Mouse (Mus musculus) kidney, adult 2 months (tissue): ENCODE measurements around the gene Erich3. TPM values are rescaled to one million over a fixed set of nuclear protein-coding genes. Genes with fewer than 3 reads are reported as not detected.

Experiments used
- DNase-seq: peaks from one replicate; pipeline ENCODE4 v3.0.0; 2021
- H3K27ac ChIP-seq: fragments of 200-500 bp; 2 replicates; pipeline ENCODE4 v1.5.1; 2012; ENCODE audit warnings: low read depth, low read length, control low read depth, inconsistent platforms; ENCODE audit not compliant: insufficient read depth
- H3K27me3 ChIP-seq: fragments of 200-500 bp; replicated peaks from 2 replicates; pipeline ENCODE4 v1.6.1; 2012; ENCODE audit warnings: mild to moderate bottlenecking, moderate library complexity, low read length, inconsistent platforms; ENCODE audit not compliant: control insufficient read depth, insufficient read depth
- H3K36me3 ChIP-seq: fragments of 200-500 bp; 2 replicates; pipeline ENCODE4 v1.6.1; 2012; ENCODE audit warnings: mild to moderate bottlenecking, moderate library complexity, low read length, inconsistent platforms; ENCODE audit not compliant: control insufficient read depth, insufficient read depth
- H3K4me1 ChIP-seq: fragments of 200-500 bp; 2 replicates; pipeline ENCODE4 v1.6.1; 2011; ENCODE audit warnings: low read length; ENCODE audit not compliant: control insufficient read depth, insufficient read depth
- H3K4me3 ChIP-seq: fragments of 200-500 bp; 2 replicates; pipeline ENCODE4 v1.5.1; 2011; ENCODE audit warnings: mild to moderate bottlenecking, low read depth, low read length, control low read depth; ENCODE audit not compliant: insufficient read depth
- CTCF ChIP-seq: fragments of 200-500 bp; conservative IDR thresholded peaks from 2 replicates; pipeline ENCODE4 v1.5.1; 2011; ENCODE audit warnings: low read depth, mild to moderate bottlenecking, control low read depth, low read length, moderate library complexity, mixed read lengths; ENCODE audit not compliant: insufficient read depth, insufficient read length
- POLR2A ChIP-seq: fragments of 200-500 bp; IDR thresholded peaks from one replicate; pipeline ENCODE4 v1.6.1; 2011; ENCODE audit warnings: low read depth, low read length, control low read depth
- WGBS: fragments of 180-500 bp; shearing (Covaris S2); methylation state at CpG from one replicate; pipeline ENCODE4 v1.1.7; 2018; 5-methylcytosine and 5-hydroxymethylcytosine counted together
- polyA plus RNA-seq: library from polyadenylated mRNA; depleted of rRNA; stranded (reverse); fragments of >200 nt; gene quantifications from 2 replicates; pipeline ENCODE4 v1.2.3, GENCODE M21; 2012

The Erich3 gene
- polyA plus RNA-seq, 1 experiment: 0.19 TPM

- Histone ChIP-seq H3K4me3 (no peak overlapping the region), H3K27me3 (no peaks in the 10 kb centered on the region; the same call in 1 of the 2 replicates), H3K27ac (no peak overlapping the region), H3K4me1 (no peaks in the 10 kb centered on the region), H3K36me3 (no peaks in the 10 kb centered on the region)
- no peak for TF ChIP-seq CTCF
- no peak for TF ChIP-seq POLR2A
- 33% methylated on average over 2 of the region's 2 CpGs for WGBS
- DNase-seq: no peak
Observed at GRCm38 (mm10) chr3:154700735-154701134, 37.1 kb downstream of the Erich3 start.

- TF ChIP-seq POLR2A: no peak
- TF ChIP-seq CTCF: no peak
- no peaks in the 10 kb centered on the region for H3K36me3 ChIP-seq
Observed at GRCm38 (mm10) chr3:154704755-154705154, 41.1 kb downstream of the Erich3 start.

GRCm38 (mm10) chr3:154708150-154708549 is 44.5 kb downstream of the Erich3 start:
- H3K4me3 ChIP-seq: no peak overlapping the region
- no peak for DNase-seq
- H3K36me3 ChIP-seq: no peaks in the 10 kb centered on the region
- H3K27ac ChIP-seq: no peak overlapping the region
- WGBS: 96% methylated on average over 3 of the region's 3 CpGs
- H3K4me1 ChIP-seq: no peaks in the 10 kb centered on the region
- no peaks in the 10 kb centered on the region; the same call in 1 of the 2 replicates for H3K27me3 ChIP-seq
- TF ChIP-seq POLR2A (no peak), CTCF (no peak)

More at GRCm38 (mm10) chr3:154704755-154705154, 41.1 kb downstream of the Erich3 start:
- Histone ChIP-seq H3K27ac (no peak overlapping the region), H3K27me3 (no peaks in the 10 kb centered on the region; the same call in 1 of the 2 replicates), H3K4me3 (no peak overlapping the region), H3K4me1 (no peaks in the 10 kb centered on the region)
- DNase-seq: no peak
- 20% methylated on average over 6 of the region's 6 CpGs for WGBS

- TF ChIP-seq CTCF (no peak), POLR2A (no peak)
- Histone ChIP-seq H3K4me1 (no peaks in the 10 kb centered on the region), H3K36me3 (no peaks in the 10 kb centered on the region), H3K27me3 (no peaks in the 10 kb centered on the region), H3K4me3 (no peak overlapping the region), H3K27ac (no peak overlapping the region)
- DNase-seq: peak; percentile 79
- WGBS: 46% methylated on average over 7 of the region's 7 CpGs
Observed at GRCm38 (mm10) chr3:154723198-154723597, 59.5 kb downstream of the Erich3 start.

GRCm38 (mm10) chr3:154731431-154731830 is 67.8 kb downstream of the Erich3 start:
- DNase-seq: no peak
- Histone ChIP-seq H3K4me3 (no peak overlapping the region), H3K27ac (no peak overlapping the region), H3K36me3 (no peaks in the 10 kb centered on the region), H3K27me3 (no peaks in the 10 kb centered on the region), H3K4me1 (no peaks in the 10 kb centered on the region)
- 73% methylated on average over 10 of the region's 10 CpGs for WGBS
- TF ChIP-seq POLR2A: no peak
- TF ChIP-seq CTCF: no peak

- DNase-seq: no peak
- Histone ChIP-seq H3K27me3 (no peaks in the 10 kb centered on the region), H3K36me3 (no peaks in the 10 kb centered on the region), H3K27ac (no peak overlapping the region), H3K4me1 (no peaks in the 10 kb centered on the region), H3K4me3 (no peak overlapping the region)
- no peak for TF ChIP-seq CTCF
- no peak for TF ChIP-seq POLR2A
- WGBS: 63% methylated on average over 5 of the region's 5 CpGs
Observed at GRCm38 (mm10) chr3:154741496-154741895, 77.8 kb downstream of the Erich3 start.

GRCm38 (mm10) chr3:154742927-154743326 is 79.3 kb downstream of the Erich3 start:
- H3K36me3 ChIP-seq: no peaks in the 10 kb centered on the region
- H3K27me3 ChIP-seq: no peaks in the 10 kb centered on the region
- H3K27ac ChIP-seq: no peak overlapping the region
- no peak for TF ChIP-seq CTCF
- 61% methylated on average over 5 of the region's 5 CpGs for WGBS
- H3K4me3 ChIP-seq: no peak overlapping the region
- H3K4me1 ChIP-seq: no peaks in the 10 kb centered on the region
- DNase-seq: no peak
